Mouse (Mus musculus) kidney, adult 18-20 months (tissue): ENCODE measurements at regions not wholly inside any gene's neighbourhood (a gene's known extent, or its start where the extent isn't known, plus 50 kb on each side); places are given as distances from the start of the nearest gene placed in this dataset.
"Not testable (repeated sequence)": the region's sequence is repeated elsewhere in the genome, so short reads cannot be mapped to it uniquely, and the experiment has no call there.

Source experiments
- DNase-seq: peaks from one replicate; pipeline ENCODE4 v3.0.0; 2021

GRCm38 (mm10) chr15:96818435-96818834, 118.9 kb upstream of the Slc38a2 start:
- no peak for DNase-seq

GRCm38 (mm10) chr15:96817626-96818025, 118.1 kb upstream of the Slc38a2 start:
- DNase-seq, result no peak

GRCm38 (mm10) chr15:96816997-96817570, 117.6 kb upstream of the Slc38a2 start:
- no peak for DNase-seq

- DNase-seq, result no peak
Observed at GRCm38 (mm10) chr15:96813472-96813871, 113.9 kb upstream of the Slc38a2 start.

- no peak for DNase-seq
Observed at GRCm38 (mm10) chr15:96802729-96803053, 103.2 kb upstream of the Slc38a2 start.

- no peak for DNase-seq
Observed at GRCm38 (mm10) chr15:96802034-96802728, 102.7 kb upstream of the Slc38a2 start.

- DNase-seq, result no peak
Observed at GRCm38 (mm10) chr15:96799228-96799627, 99.7 kb upstream of the Slc38a2 start.

GRCm38 (mm10) chr15:96797615-96798270, 98.2 kb upstream of the Slc38a2 start:
- no peak for DNase-seq

GRCm38 (mm10) chr15:96794177-96794719, 94.7 kb upstream of the Slc38a2 start:
- no peak for DNase-seq

- DNase-seq, result no peak
Observed at GRCm38 (mm10) chr15:96793251-96793650, 93.7 kb upstream of the Slc38a2 start.

GRCm38 (mm10) chr15:96791306-96791705, 91.8 kb upstream of the Slc38a2 start:
- no peak for DNase-seq

GRCm38 (mm10) chr15:96787921-96788320, 88.4 kb upstream of the Slc38a2 start:
- DNase-seq, result not testable (repeated sequence)

- DNase-seq, result no peak
Observed at GRCm38 (mm10) chr15:96784578-96784977, 85.0 kb upstream of the Slc38a2 start.

GRCm38 (mm10) chr15:96781560-96781959, 82.0 kb upstream of the Slc38a2 start:
- no peak for DNase-seq

- DNase-seq, result no peak
Observed at GRCm38 (mm10) chr15:96780606-96781005, 81.1 kb upstream of the Slc38a2 start.

GRCm38 (mm10) chr15:96779358-96779757, 79.8 kb upstream of the Slc38a2 start:
- DNase-seq, result no peak

- DNase-seq, result no peak
Observed at GRCm38 (mm10) chr15:96778321-96778926, 78.9 kb upstream of the Slc38a2 start.

GRCm38 (mm10) chr15:96776476-96777075, 77.0 kb upstream of the Slc38a2 start:
- DNase-seq, result no peak

GRCm38 (mm10) chr15:96775129-96775528, 75.6 kb upstream of the Slc38a2 start:
- no peak for DNase-seq

- DNase-seq, result no peak
Observed at GRCm38 (mm10) chr15:96774664-96775063, 75.1 kb upstream of the Slc38a2 start.

GRCm38 (mm10) chr15:96773656-96774055, 74.1 kb upstream of the Slc38a2 start:
- DNase-seq, result no peak

GRCm38 (mm10) chr15:96772701-96773100, 73.2 kb upstream of the Slc38a2 start:
- no peak for DNase-seq

GRCm38 (mm10) chr15:96770786-96771185, 71.3 kb upstream of the Slc38a2 start:
- DNase-seq, result no peak
